ENCODE assay signal across 10 mouse cellular contexts in the genomic region with DNA sequence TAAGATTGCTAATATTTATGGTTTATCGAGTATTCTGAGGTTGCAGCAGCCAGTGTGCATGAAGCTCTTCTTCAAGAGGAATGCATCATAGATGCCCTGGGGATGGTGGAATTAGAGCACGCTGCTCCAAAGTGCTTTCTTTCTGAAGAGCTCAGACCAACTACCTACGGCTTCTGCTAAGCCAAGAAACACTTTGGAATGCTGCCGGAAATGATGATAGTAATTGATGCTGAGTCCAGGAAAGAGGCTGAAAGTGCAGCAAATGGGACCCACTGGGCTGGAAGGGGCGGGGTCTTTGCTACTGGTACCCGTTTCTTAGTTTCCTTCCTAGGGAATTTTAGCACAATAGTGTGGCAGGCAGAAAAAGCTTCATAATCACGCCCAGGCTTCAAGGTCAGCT.
DNase-seq lines count a peak whose midpoint lies in the region; ATAC-seq and TF ChIP-seq lines count a peak whose summit lies in the region.
"Had no signal": no experiment of that assay in that cellular context is flagged by ENCODE, and none has a peak within 500 bp of the region (broad histone marks: within the 10 kb centered on the region; RNA-seq: fewer than 3 reads in every experiment).

No protein-coding gene starts in this region.

- no peak for DNase-seq in limb, embryonic 10.5 days (ENCODE audit: low spot score)
- peak; percentile 21 for DNase-seq in forebrain, embryonic 14.5 days (ENCODE audit: low spot score)
- peak; percentile 61 for DNase-seq in kidney, adult 9 months
- DNase-seq in retina, embryonic 14.5 days (ENCODE audit: low spot score) = peak; percentile 27
- DNase-seq in layer of hippocampus, adult 8-10 months (ENCODE audit: low spot score in 2 of 2) = no peak
- DNase-seq in liver, postnatal 0 days = no peak
- DNase-seq: layer of hippocampus, postnatal 36 days had no signal

- H3K27me3 ChIP-seq in limb, embryonic 13.5 days = peaks cover 6% of the 10 kb centered on the region; the same call in 1 of the 2 replicates
- H3K27me3 ChIP-seq in limb, embryonic 10.5 days (ENCODE audit: low read depth, poor library complexity, severe bottlenecking) = no peaks in the 10 kb centered on the region
- no peaks in the 10 kb centered on the region for H3K27me3 ChIP-seq in forebrain, embryonic 14.5 days (replicated peaks; ENCODE audit: control insufficient read depth, insufficient read depth, low read length)
- no peaks in the 10 kb centered on the region for H3K27me3 ChIP-seq in intestine, postnatal 0 days (replicated peaks; ENCODE audit: control insufficient read depth, insufficient read depth, low read length)
- no peaks in the 10 kb centered on the region for H3K27me3 ChIP-seq in liver, postnatal 0 days (ENCODE audit: insufficient read depth, low read length)
- H3K27me3 ChIP-seq: lung, embryonic 15.5 days had no signal

- no peak for TF ChIP-seq EP300 in liver, postnatal 0 days (IDR thresholded peaks at IDR 0.05; ENCODE audit: low read depth)

- H3K9me3 ChIP-seq in limb, embryonic 13.5 days = no peaks in the 10 kb centered on the region
- H3K9me3 ChIP-seq in limb, embryonic 10.5 days (replicated peaks) = no peaks in the 10 kb centered on the region
- no peaks in the 10 kb centered on the region for H3K9me3 ChIP-seq in forebrain, embryonic 14.5 days (replicated peaks; ENCODE audit: control insufficient read depth, low read length)
- no peaks in the 10 kb centered on the region for H3K9me3 ChIP-seq in intestine, postnatal 0 days (ENCODE audit: control insufficient read depth)
- peaks cover 3% of the 10 kb centered on the region; the same call in 1 of the 2 replicates for H3K9me3 ChIP-seq in liver, postnatal 0 days (ENCODE audit: low read length)
- H3K9me3 ChIP-seq: lung, embryonic 15.5 days had no signal

- WGBS in limb, embryonic 13.5 days = 66% methylated on average over 7 of the region's 7 CpGs
- WGBS in limb, embryonic 10.5 days = 81% methylated on average over 7 of the region's 7 CpGs
- WGBS in forebrain, embryonic 14.5 days = 76% methylated on average over 7 of the region's 7 CpGs
- WGBS in intestine, postnatal 0 days = 76% methylated on average over 7 of the region's 7 CpGs
- 76% methylated on average over 7 of the region's 7 CpGs for WGBS in liver, postnatal 0 days (ENCODE audit: insufficient replicate concordance)

- H3K4me1 ChIP-seq in limb, embryonic 13.5 days = peaks cover 22% of the 10 kb centered on the region
- peaks cover 16% of the 10 kb centered on the region for H3K4me1 ChIP-seq in limb, embryonic 10.5 days
- H3K4me1 ChIP-seq in forebrain, embryonic 14.5 days (ENCODE audit: control insufficient read depth, insufficient read depth, low read length) = peaks cover 49% of the 10 kb centered on the region
- H3K4me1 ChIP-seq in intestine, postnatal 0 days (replicated peaks; ENCODE audit: control insufficient read depth, insufficient read depth, low read length) = no peaks in the 10 kb centered on the region; the same call in 1 of the 2 replicates
- H3K4me1 ChIP-seq in liver, postnatal 0 days (ENCODE audit: insufficient read depth) = 0 out of 2 replicates have a peak, but pooled peaks cover 4% of the 10 kb centered on the region

- peaks cover 5% of the 10 kb centered on the region; the same call in 1 of the 2 replicates for H3K36me3 ChIP-seq in limb, embryonic 13.5 days
- no peaks in the 10 kb centered on the region for H3K36me3 ChIP-seq in limb, embryonic 10.5 days
- H3K36me3 ChIP-seq in forebrain, embryonic 14.5 days (ENCODE audit: control insufficient read depth, insufficient read depth, low read length) = no peaks in the 10 kb centered on the region
- H3K36me3 ChIP-seq in intestine, postnatal 0 days (ENCODE audit: control insufficient read depth, insufficient read depth) = 0 out of 2 replicates have a peak, but pooled peaks cover 3% of the 10 kb centered on the region
- no peaks in the 10 kb centered on the region; the same call in 1 of the 2 replicates for H3K36me3 ChIP-seq in liver, postnatal 0 days (replicated peaks; ENCODE audit: insufficient read depth, low read length)
- H3K36me3 ChIP-seq: lung, embryonic 15.5 days had no signal

- no peak overlapping the region for H3K27ac ChIP-seq in limb, embryonic 13.5 days
- no peak overlapping the region for H3K27ac ChIP-seq in limb, embryonic 10.5 days
- H3K27ac ChIP-seq in forebrain, embryonic 14.5 days (ENCODE audit: low read depth, low read length) = peak overlapping the region; percentile 68; the same call in 1 of the 2 replicates
- no peak overlapping the region for H3K27ac ChIP-seq in intestine, postnatal 0 days (ENCODE audit: low read depth, low read length)
- H3K27ac ChIP-seq in liver, postnatal 0 days (ENCODE audit: low read depth) = no peak overlapping the region
- H3K27ac ChIP-seq: lung, embryonic 15.5 days had no signal

- 0 out of 2 replicates have a peak overlapping the region, but pooled peaks have one; percentile 19 for H3K4me2 ChIP-seq in limb, embryonic 13.5 days (replicated peaks)
- H3K4me2 ChIP-seq in forebrain, embryonic 14.5 days (ENCODE audit: low read length) = no peak overlapping the region
- no peak overlapping the region for H3K4me2 ChIP-seq in intestine, postnatal 0 days (replicated peaks; ENCODE audit: low read depth)
- H3K4me2 ChIP-seq in liver, postnatal 0 days (ENCODE audit: low read depth, low read length) = no peak overlapping the region
- H3K4me2 ChIP-seq: lung, embryonic 15.5 days had no signal

- no peak overlapping the region for H3K4me3 ChIP-seq in limb, embryonic 13.5 days
- H3K4me3 ChIP-seq in limb, embryonic 10.5 days = no peak overlapping the region
- H3K4me3 ChIP-seq in forebrain, embryonic 14.5 days (ENCODE audit: low read depth, low read length) = no peak overlapping the region
- H3K4me3 ChIP-seq in intestine, postnatal 0 days (ENCODE audit: low read depth, low read length) = no peak overlapping the region
- H3K4me3 ChIP-seq in liver, postnatal 0 days (ENCODE audit: low read depth, low read length) = no peak overlapping the region
- H3K4me3 ChIP-seq: lung, embryonic 15.5 days had no signal

- no peak for TF ChIP-seq CTCF in intestine, postnatal 0 days (IDR thresholded peaks at IDR 0.05; ENCODE audit: low read depth)
- TF ChIP-seq CTCF in liver, postnatal 0 days (IDR thresholded peaks at IDR 0.05; ENCODE audit: low read depth) = no peak

- H3K9ac ChIP-seq in limb, embryonic 13.5 days = no peak overlapping the region
- H3K9ac ChIP-seq in forebrain, embryonic 14.5 days (ENCODE audit: low read length) = no peak overlapping the region; the same call in 1 of the 2 replicates
- H3K9ac ChIP-seq in intestine, postnatal 0 days (ENCODE audit: low read depth, low read length) = no peak overlapping the region
- H3K9ac ChIP-seq in liver, postnatal 0 days (replicated peaks) = no peak overlapping the region
- H3K9ac ChIP-seq: lung, embryonic 15.5 days had no signal

- no peak for ATAC-seq in limb, embryonic 13.5 days (ENCODE audit: low FRiP score, low read depth)
- no peak for ATAC-seq in forebrain, embryonic 14.5 days
- ATAC-seq in intestine, postnatal 0 days = no peak
- no peak for ATAC-seq in liver, postnatal 0 days

Comparison
In these comparisons a context has a peak if more than half of its experiments do, and no peak if none do; other contexts are left out.
1. DNase-seq: peak in forebrain, embryonic 14.5 days (single experiment), kidney, adult 9 months (single experiment) and retina, embryonic 14.5 days (single experiment); none in limb, embryonic 10.5 days (single experiment), layer of hippocampus, adult 8-10 months (0 of 2) and liver, postnatal 0 days (single experiment).